Mouse (Mus musculus) frontal cortex, postnatal 25 days (tissue): ENCODE data around the gene Hilpda.

Experiments used
- DNase-seq, 2 experiments: peaks; one replicate each; pipeline ENCODE4 v3.0.0; 2022; ENCODE audit warnings: low spot score in 2 of 2

Gene Hilpda

DNA sequence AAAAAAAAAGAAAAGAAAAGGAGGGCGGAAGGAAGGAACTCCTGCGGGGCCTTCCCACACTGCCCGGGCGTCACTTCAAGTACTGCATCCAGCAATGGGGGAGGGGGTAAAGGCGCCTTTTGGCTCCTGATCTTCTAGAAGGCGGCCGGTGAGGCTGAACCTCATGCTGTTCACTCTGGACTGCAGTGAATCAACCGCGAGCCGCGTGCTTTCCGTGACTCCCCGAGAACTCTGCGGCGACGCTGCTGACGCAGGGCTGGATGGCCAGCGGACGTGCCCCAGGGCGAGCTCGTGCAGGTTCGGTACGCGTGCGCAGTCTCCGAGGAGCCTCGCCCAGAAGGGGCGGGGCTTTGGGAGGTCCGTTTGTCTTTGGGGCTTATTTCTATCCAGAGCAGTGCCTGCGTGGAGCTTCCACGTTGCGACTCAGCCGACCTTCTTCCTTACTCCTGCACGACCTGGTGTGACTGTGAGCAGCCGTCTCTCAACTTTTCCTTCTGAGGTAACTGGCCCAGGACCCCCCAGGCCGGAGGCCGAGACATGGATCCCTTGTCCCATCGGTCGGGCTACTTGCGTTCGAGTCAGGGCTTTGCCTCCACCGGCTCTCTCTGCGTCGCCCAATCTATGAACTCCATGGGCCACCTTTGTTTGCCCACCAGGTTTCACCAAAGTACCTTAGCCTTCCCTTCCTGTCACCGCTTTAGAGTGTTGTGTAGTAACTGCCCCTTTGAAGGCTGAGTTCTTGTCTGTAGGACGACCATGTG lies at the start of gene Hilpda:
Gene Hilpda (plus strand): TSS at position 177 of the 761 bp plus-strand sequence.
- DNase-seq: peak; percentile 77 to 78

DNA sequence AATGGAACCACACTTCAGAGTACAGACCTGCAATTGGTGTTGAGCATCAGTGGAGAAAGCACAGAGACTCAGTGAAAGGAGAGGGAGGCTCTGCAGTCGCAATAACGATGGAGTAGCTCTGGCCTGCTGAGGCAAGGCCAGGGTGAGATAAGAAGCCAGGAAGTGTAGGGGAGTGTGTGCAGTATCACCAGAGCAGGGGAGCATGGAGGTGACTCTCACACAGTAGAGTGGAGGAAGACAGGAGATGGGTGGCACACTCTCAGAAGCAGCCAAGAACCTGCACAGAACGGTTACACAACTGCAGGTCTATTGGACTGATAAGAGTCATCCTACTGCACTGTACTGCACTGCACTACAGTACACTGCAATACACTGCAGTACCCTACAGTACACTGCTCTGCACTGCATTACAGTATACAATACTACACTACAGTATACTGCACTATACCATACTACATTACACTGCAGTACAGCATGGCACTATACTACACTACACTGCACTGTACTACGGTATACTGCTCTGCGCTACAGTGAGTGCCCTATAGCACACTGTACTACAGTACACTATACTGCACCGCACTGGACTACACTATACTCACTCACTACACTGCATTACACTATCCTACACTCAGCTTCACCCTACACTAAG lies 42.9 kb upstream of the Hilpda start:
- no peak for DNase-seq

DNA sequence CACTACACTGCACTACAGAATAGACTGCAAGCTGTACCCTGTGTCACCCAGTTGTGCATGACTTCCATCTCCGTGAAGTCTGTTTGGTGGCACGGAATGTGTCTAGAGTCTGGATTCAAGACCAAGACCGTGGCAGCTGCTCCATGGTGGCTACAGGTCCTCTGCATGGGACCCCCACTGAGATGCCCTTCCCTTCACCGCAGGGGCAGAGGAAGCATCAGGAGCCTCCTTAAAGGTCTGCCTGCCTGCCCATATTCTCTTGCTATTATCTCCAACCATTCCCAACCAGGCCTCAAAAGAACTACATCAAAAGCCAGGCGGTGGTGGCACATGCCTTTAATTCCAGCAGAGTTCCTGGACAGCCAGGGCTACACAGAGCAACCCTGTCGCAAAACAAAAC lies 41.9 kb upstream of the Hilpda start:
- no peak for DNase-seq

DNA sequence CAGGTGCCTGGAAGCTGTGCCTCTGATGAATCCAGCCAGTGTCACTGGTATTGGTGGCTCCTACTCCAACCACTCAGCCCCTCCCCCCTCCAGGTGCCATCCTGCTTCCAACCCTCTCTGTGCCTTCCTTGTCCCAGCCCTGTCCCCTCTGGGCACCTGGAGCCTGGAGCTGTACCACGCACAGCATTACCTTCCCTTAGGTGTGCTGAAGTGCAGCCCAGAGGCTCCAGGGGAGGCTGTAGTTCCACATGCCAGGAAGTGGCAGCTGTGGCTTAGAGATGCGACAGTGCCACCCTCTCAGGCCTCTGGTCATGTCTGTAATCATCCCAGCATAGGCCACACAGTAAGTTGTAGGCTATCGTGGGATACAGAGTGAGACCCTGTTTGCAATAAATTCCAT lies 40.5 kb upstream of the Hilpda start:
- DNase-seq: no peak

DNA sequence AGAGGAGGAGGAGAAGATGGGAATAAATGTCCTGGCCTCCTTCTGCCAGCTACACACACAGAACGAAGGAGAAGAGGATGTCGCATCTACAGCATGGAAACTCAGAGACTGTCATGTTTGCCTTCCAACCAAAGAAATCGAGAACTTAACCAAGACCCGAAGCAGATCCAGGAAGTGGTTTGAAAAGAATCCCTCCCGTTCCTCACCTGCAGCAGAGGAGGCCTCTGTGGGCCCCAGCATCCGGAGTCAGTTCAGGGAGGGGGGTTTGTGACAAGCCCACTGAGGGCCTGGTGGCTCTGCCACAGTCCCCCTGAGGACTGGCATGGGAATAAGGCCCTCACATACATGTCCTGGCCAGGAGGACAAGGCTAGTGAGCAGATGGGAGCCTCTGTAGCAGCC lies 40.0 kb upstream of the Hilpda start:
- no peak for DNase-seq

DNA sequence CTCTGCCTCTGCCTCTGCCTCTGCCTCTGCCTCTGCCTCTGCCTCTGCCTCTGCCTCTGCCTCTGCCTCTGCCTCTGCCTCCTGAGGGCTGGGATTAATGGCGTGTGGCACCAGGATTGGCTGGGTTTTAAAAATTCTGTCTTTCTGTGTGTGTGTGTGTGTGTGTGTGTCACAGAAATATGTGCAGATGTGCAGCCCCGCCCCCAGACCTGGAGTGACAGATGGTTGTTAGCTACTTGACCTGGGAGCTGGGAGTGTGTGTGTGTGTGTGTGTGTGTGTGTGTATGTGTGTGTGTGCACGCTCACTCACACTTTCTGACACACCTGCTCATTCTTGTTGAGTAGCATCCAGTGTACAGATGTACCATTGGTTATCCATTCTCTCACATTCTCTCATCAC lies 38.6 kb upstream of the Hilpda start:
- DNase-seq: no peak

DNA sequence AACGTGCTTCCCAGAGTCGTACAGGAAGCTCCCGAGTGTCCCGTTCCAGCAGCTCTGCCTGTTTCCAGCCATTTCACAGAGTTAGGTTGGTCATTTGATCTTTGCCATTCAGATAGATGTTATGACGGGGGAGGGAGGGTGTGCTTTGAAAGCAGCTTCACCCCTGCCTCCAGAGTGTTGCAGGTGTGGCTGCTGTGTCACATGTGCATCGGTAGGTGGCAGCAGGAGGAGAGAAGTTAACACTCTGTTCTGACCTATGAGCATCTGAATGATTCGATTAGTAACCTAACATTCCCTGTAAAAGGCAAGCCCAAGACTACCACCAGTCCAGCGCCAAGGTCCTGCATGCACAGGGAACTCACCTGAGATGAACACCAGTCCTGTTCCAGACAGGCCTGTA lies 38.0 kb upstream of the Hilpda start:
- no peak for DNase-seq

DNA sequence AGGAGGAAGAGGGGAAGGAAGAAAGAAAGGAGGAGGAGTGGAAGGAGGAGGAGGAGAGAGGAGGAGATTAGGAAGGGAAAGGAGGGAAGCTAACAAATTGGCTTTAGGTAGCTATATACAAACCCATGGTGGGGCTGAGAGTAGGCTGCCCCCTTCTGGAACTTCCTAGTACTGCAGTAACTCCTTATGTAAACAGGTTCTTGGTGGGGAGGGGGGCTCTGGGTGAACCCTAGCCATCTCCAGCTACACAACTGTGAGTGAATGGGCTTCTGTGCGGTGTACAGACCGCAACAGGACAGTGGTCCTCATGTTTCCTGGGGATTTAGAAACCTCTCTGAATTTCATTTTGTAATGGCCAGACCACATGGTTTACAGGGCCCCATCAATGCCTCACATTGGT lies 31.5 kb upstream of the Hilpda start:
- peak in 1 of 2 experiments; percentile 25 for DNase-seq

DNA sequence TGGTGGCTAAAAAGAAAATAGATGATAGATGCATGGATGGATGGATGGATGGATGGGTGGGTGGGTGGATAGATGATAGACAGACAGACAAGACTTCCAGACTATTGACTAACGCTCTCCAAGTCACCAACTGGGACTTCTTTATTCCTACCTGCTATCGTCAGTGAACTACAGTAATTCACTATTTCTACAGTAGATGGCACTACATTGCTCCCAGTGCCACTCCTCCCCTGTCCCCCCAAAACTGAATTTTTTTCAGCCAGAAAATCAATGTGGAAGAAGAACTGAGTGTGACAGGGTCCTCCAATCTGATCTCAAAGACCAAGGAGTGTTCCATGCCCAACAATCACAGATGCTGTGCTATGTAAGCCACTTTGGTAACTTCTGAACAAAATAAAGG lies 30.6 kb upstream of the Hilpda start:
- no peak for DNase-seq

DNA sequence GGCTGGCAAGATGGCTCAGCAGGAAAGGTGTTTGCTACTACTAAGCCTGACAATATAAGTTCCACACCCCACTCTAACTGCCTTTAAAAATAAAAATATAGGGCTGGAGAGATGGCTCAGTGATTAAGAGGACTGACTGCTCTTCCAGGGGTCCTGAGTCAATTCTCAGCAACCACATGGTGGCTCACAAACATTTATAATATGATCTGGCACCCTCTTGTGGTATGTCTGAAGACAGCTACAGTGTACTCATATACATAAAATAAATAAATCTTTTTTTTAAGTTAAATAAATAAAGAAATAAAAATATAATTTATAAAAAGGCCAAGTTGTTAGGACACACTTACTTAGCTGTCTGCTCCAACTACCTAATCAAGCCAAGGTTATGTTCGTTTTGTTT lies 30.0 kb upstream of the Hilpda start:
- DNase-seq: no peak

DNA sequence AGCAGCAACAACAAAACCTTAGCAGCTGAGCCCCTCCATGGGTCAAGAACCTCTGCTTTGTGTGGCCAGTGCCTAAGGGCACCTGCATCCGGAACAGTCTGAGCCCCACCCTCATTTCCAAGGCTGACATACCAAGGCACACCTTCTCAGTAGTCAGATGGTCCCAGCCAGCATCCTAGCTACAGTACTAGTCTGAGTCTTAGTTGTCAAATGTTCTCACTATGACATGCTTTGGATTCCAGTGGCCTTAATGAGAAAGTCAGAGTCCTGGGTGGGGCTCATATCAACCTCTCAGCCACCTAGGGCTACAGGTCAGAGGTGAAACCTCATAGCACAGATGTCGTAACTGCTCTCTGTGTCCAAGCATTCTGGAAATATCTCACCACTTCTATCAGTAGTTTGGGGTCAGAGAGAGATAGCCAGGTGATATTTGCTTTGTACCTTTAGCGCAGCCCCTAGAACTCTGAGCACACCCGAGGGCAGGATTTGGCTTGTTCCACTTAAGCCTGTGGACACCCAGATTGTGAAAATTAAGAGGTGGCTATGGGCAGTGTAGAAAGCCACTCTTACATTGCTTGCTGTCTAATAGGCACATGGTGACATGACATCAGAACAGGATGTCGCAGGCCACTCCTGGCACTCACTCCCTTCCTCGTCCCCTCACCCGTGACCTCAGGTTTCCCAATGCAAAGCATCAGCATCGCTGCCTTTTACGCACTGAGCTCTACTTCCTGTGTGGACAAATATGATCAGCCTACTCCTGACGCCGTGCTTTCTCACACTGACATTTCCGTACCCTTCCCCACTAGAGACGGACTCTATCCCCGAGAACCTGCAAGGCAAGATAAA lies 26.8 kb upstream of the Hilpda start:
- DNase-seq: no peak

DNA sequence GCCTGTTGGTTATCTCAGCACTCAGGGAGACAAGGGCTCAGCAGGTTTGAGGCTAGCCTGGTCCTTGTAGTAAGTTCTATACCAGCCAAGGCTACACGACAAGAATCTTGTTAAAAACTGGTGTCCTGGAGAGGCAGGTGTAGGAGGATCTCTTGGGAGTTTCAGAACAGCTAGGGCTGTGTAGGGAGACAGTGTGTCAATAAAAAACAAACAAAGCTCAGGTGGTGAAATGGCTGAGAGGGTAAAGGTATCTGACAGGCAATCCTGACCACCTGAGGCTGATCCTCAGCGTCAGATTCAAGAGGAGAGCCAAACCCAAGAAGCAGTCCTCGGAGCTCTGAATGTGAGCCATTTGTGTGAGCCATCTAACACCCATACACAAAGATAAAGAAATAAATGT lies 26.1 kb upstream of the Hilpda start:
- no peak for DNase-seq

DNA sequence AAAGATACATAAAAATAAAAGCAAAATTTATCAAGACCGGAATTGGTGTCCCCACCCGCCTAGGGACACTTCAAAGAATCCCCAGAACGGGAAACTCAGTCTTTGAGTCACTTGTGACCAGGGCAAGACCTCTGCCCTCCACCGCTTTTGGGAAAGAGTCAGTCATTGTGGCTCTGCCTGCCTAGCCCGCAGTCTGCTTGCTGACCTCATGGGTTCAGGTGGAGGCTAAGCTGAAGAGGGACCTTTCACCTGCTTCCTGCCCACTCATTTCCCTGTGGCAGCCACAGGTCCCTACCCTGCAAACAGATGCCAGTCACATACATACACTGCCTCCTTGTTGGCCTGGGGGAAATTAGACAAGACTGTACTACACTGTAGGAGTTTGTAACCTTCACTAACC lies 25.7 kb upstream of the Hilpda start:
- DNase-seq: no peak

DNA sequence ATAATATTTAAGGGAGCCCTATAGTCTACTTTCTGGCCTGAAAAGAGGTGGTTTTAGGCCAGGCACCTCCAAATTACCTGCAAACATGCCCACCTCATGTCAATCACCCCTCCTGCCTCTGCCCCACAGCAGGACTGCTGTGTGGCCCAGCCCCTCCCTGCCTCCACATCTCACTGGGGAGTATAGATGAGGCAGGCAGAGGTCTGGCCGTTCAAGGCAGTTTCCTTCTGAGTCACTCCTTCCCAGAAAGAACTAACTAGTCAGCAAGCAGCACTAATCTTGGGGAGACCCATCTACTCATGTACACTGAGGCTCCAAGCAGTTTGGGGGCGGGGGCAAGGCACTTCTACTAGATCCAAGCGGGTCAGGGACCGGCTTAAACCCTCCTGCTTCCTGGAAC lies 25.2 kb upstream of the Hilpda start:
- DNase-seq: no peak

DNA sequence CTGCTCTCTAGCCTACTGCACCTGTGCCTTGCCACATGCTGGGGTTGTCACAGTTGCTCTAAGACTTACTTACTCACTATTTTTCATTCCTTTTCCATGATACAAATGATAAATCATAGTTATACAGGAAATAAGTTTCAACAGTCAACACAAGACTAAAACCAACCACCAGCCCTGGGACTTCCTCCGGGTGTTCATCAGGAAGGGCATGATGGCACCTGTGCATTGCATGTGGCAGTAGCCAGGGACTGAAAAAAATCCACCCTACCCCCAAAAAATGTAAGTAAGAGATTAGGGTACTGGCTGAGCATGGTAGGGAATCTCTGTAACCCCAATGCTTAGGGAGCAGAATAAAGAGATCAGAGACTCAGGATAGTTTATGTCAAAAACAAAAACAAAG lies 12.9 kb upstream of the Hilpda start:
- DNase-seq: no peak

DNA sequence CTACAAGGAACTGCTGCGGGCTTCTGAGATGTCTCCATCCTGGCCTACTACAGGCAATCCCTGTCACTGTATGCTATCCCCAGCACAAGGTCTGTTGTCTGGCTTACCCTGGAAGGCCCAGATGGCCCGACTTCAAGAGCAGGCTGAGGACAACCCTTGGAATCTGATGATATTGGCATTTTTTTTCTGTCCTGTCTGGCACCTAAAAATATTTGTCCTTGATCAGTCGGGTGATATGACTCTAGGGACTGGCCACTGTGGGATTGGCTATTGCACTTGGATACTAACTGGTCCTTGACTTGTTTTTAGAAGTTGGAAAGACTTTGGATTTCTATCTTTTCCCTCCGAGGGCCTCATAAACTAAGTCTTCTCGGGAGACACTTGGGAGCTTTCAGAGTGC lies 10.5 kb upstream of the Hilpda start:
- no peak for DNase-seq

DNA sequence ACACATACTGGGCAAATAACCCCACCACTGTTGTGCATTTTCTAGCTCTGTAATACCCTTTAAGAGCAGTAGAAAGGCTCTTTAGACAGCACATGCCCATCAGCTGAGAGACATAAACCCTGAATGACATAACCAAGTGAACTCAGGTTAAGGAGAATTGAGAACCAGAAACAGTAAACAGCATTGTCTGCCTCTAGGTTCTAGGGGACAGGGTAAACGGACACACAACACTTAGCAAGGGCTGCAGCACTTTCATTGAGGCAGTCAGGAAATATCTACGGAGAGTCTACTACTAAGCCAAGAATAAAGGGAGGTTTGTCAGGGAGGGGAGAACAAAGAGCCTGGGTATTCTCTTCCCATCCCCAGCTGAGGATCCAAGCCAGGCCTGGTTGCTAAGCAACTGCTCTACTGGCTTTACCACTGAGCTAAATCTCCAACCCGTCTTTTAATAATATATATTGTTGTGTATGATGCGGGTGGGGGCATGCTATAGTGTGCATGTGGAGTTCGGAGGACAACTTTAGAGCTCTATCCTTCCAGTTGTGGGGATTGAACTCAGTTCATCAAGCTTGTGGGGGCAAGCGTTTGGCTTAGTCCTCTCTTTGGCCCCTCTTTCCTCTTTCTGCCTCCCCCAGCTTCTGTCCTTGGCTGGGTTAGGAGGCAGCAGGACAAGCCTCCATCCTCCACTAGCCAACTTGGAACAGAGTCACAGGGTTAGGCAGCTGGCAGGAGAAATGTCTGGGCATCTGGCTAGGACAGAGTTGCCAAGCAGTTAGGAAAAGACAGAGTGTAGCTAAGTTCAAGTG lies 8.4 kb upstream of the Hilpda start:
- no peak for DNase-seq

DNA sequence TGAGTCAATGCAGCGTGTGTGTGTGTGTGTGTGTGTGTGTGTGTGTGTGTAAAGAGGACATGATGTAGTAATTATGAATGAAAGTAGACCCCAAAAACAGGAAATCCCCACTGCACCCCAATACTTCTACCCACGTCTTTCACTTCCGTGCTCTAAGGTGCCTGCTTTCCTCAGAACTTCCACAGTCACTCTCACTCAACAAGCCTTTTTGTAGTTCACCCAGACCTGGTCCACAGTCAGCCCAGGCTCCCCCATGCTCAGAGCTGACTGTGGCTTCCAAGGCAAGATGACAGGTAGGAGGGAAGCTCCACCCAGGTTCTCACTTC lies 7.9 kb upstream of the Hilpda start:
- DNase-seq: no peak

DNA sequence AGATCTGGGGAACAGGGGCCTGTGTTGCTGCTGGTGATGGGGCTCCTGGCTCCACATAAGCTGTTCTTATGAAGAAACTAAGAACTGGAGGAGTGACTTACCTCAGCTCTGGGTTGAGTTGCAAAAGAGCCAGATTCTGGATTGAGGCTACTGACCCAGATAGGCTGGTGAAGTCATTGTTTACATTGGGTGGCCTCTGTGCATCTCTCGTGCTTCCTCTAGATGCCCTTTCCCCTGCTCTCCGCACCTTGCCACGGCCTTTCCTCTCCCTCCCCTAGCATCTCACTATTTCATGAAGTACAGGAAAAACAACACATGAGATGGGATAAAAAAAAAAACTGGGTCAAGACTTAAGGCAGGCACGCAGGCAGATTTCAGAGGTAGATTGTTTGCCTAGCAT lies 5.4 kb upstream of the Hilpda start:
- DNase-seq: no peak

DNA sequence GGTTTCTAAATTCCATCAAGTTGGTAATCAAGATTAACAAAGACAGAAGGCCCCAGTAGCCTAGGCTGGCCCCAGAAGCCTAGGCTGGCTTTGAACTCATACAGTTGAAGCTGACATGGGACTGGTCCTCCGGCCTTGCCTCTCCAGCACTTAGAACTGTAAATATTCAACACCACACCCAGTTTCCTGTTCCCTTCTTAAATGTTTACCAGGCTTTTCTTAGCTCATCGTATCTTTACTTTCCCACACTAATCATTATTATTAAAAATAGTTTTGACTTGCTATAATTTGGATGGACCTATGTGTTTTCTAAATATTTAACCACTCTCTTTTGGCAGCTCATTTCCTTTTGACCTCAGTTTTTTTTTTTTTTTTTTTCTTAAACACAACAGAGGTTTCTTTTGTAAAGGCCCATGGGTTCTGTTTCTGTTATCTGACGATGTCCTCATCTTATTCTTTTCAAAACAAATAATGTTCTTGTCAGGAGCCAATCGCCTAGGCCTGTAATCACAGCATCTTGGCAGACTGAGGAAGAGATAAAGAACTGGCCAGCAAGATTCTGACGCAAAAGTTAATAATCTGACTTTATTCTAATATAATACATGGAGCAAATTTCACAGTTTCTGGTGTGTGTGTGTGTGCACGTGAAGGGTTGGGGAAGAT lies 3.2 kb upstream of the Hilpda start:
- DNase-seq: no peak

DNA sequence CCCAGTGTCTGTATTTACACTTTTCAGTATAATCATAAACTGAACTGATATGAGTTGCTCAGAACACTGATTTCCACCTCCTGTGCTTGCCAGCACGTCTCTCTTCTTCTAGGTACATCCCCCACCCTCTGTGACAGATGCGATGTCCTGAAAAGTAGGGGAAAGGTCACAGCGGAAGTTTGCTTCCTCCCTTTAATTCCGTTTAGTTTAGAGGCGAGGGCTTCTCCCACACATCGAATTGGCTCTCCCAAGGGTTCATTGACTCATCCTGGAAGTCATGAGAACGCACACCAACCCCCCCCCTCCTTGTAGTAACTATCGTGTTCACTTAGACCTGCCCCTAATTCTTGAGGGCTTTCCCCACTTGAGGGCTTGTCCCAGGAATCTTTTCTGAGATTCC lies 1.3 kb upstream of the Hilpda start:
- DNase-seq: no peak

DNA sequence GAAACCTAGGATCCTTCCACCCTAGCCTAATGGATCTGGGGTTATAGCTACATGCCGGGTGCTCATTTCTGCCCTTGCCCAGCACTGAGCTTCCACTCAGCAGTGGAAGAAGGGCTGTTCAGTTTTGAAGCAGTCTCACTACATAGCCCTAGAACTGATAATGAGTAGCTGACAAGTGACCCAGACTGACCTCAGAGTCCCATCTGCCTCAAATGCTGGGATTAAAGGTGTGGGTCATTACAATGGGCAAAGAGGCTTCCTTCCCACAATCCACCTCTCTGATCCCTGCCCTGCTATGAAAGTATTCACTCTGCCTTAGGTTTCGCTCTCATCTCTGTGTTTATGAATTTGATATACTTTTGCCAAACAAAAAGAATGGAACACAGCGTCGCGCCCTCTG lies 4.5 kb downstream of the Hilpda start:
- no peak for DNase-seq
